Mouse (Mus musculus) heart, embryonic 16.5 days (tissue): ENCODE results near the gene Fam131a. TPM values are rescaled to one million over a fixed set of nuclear protein-coding genes. Genes with fewer than 3 reads are reported as not detected.

Experiments
- ATAC-seq: fragments of 200-750 bp; cut with Nextera tagmentation; replicated peaks from 2 replicates; pipeline ENCODE4 v1.8.0; 2017; ENCODE audit warnings: moderate number of reproducible peaks; ENCODE audit not compliant: insufficient read depth, low FRiP score; ENCODE audit errors: extremely low read depth
- H3K27ac ChIP-seq: fragments of 300-500 bp; sonication (generic); 2 replicates; pipeline ENCODE4 v1.5.1; 2014; ENCODE audit warnings: mild to moderate bottlenecking, low read length, control low read depth, moderate library complexity
- H3K27me3 ChIP-seq: fragments of 300-500 bp; sonication (generic); 2 replicates; pipeline ENCODE4 v1.6.1; 2014; ENCODE audit warnings: low read length, mixed read lengths; ENCODE audit not compliant: control insufficient read depth, insufficient read depth
- H3K36me3 ChIP-seq: fragments of 300-500 bp; sonication (generic); 2 replicates; pipeline ENCODE4 v1.6.1; 2014; ENCODE audit not compliant: control insufficient read depth, insufficient read depth
- H3K4me1 ChIP-seq: fragments of 300-500 bp; sonication (generic); 2 replicates; pipeline ENCODE4 v1.6.1; 2014; ENCODE audit warnings: low read length, mixed read lengths; ENCODE audit not compliant: control insufficient read depth, insufficient read depth
- H3K4me2 ChIP-seq: fragments of 300-500 bp; sonication (generic); 2 replicates; pipeline ENCODE4 v1.6.1; 2014; ENCODE audit warnings: low read depth, mild to moderate bottlenecking, control low read depth, low read length
- H3K4me3 ChIP-seq: fragments of 300-500 bp; sonication (generic); 2 replicates; pipeline ENCODE4 v1.5.1; 2014; ENCODE audit warnings: mild to moderate bottlenecking, control low read depth, low read length
- H3K9ac ChIP-seq: fragments of 300-500 bp; sonication (generic); 2 replicates; pipeline ENCODE4 v1.6.1; 2014; ENCODE audit warnings: low read length, control low read depth
- H3K9me3 ChIP-seq: fragments of 300-500 bp; sonication (generic); replicated peaks from 2 replicates; pipeline ENCODE4 v1.6.1; 2016; ENCODE audit warnings: low read length; ENCODE audit not compliant: control insufficient read depth
- WGBS: fragments of 180-500 bp; shearing (Covaris S2); extraction: QIAGEN DNeasy Blood & Tissue Kit; methylation state at CpG from one replicate; pipeline ENCODE4 v1.1.7; 2014; 5-methylcytosine and 5-hydroxymethylcytosine counted together
- polyA plus RNA-seq: library from polyadenylated mRNA; unstranded; fragments of >200 nt; fragmentation: Nextera tagmentation; extraction: Ambion mirVana; gene quantifications from 2 replicates; pipeline ENCODE4 v1.2.1, GENCODE M21; 2015

The Fam131a gene
- polyA plus RNA-seq, 1 experiment from 2014 or later: 7.5 TPM

DNA sequence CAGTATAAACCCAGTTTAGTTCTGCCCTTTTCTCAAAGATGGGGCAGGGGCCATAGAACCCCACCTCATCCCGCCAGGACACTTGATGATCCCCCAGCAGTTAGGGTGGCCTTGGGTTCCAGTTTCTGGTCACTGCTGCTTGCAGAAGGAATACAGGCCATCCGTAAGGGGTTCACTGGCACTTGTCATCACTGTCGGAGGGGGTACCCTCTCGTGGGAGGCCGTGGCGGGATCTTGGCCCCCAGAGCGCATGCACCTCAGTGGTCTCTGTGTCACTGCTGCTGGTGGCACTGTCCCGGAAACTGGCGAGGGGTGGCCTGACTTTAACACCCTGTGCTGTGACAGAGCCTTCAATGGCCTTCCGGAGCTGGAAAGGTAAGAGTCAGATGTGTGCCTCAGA is 10.0 kb downstream of the Fam131a start:
- H3K9ac ChIP-seq: no peak overlapping the region
- no peak for ATAC-seq
- WGBS: 94% methylated on average over 10 of the region's 10 CpGs
- no peaks in the 10 kb centered on the region for H3K9me3 ChIP-seq
- no peak overlapping the region for H3K27ac ChIP-seq
- H3K4me1 ChIP-seq: peaks cover 6% of the 10 kb centered on the region
- H3K36me3 ChIP-seq: no peaks in the 10 kb centered on the region; the same call in 1 of the 2 replicates
- no peaks in the 10 kb centered on the region for H3K27me3 ChIP-seq
- H3K4me3 ChIP-seq: no peak overlapping the region
- no peak overlapping the region for H3K4me2 ChIP-seq

DNA sequence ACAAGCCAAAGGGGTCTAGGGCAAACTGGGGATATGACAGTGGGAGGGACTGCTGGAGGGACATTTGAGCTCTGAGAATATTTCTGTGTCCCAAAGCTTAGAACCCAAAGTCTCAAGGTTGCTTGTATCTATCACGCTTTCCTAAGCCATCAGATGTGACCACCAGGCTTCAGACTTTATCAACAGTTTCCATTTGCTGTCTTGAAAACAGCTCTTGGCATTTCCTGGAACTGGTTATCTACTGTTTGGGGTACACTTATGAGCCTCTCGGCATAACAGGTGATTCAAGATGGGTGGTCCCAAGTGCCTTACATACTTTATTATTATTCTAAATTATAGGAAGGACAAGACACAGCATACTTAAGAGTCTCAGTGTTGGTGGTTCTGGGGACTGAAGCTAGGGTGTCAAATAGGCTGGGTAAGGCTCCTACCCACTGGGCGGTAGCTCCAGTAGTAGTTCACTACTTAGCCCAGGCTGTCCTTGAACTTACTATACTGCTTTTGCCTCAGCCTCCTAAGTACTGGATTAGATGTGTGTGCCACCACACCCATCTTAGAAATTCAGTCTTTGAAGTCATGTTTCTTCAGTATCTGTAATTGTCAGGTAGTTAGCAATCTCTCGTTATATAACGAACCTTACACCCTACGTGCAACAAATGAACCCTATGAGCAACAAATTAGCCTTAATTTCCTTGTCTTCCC is 10.8 kb downstream of the Fam131a start:
- Histone ChIP-seq H3K27ac (no peak overlapping the region), H3K4me3 (no peak overlapping the region), H3K4me2 (no peak overlapping the region), H3K36me3 (no peaks in the 10 kb centered on the region; the same call in 1 of the 2 replicates), H3K9me3 (no peaks in the 10 kb centered on the region), H3K27me3 (no peaks in the 10 kb centered on the region), H3K9ac (no peak overlapping the region), H3K4me1 (peaks cover 6% of the 10 kb centered on the region)
- 87% methylated on average over 6 of the region's 6 CpGs for WGBS
- no peak for ATAC-seq

DNA sequence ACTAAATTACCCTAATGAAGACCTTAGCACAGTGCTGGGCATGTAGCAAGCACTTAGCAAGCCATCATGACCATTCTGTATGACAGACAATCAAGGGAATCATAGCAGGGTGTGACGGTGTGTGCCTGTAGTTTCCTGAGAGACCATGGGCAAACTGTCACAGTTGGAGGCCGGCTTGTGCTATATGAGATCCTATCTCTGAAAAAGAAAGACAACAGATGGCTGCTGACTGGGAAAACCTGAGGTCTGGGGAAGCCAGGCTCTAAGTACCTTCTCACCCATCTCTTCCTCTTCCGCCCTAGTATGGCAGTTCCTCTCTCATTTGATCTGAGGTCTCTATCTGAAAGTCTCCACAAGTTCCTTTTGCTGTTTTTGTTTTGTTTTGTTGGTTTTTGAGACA is 12.7 kb downstream of the Fam131a start:
- H3K9me3 ChIP-seq: no peaks in the 10 kb centered on the region
- ATAC-seq: no peak
- no peaks in the 10 kb centered on the region; the same call in 1 of the 2 replicates for H3K36me3 ChIP-seq
- no peak overlapping the region for H3K4me3 ChIP-seq
- H3K4me1 ChIP-seq: peaks cover 6% of the 10 kb centered on the region
- H3K9ac ChIP-seq: no peak overlapping the region
- 77% methylated on average over 3 of the region's 3 CpGs for WGBS
- H3K27me3 ChIP-seq: no peaks in the 10 kb centered on the region
- H3K27ac ChIP-seq: no peak overlapping the region
- H3K4me2 ChIP-seq: no peak overlapping the region

DNA sequence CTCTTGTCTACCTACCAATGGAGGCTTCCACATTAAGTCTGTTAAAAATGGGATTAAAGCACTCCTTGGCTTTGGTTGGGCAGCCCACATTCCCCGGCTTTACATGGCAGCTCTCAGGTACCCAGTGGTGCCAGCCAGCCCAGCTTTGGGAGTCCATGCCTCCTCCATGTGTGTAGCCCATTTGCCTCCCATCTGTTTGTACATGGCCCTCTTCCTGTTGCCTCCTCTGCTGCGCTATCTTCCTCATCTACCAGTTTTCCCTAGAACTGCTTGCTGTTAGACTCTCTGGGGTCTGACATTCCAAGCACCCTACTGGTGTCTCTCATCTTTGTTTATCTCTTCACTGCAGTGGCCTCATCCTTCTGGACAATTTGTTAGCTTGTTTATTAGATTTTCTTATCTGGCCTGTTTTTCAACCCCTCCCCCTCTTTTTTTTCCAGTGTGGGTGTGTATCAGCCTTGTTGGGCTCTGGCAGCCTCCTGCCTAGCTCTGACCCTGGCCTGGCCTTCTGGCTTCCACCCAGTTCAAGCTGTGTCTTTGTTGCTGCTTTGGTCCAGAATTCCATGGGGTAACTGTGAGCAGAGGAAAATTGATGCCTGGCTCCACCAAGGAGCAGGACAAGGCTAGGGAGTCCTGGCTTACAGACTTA is 13.5 kb downstream of the Fam131a start:
- peaks cover 6% of the 10 kb centered on the region for H3K4me1 ChIP-seq
- H3K27me3 ChIP-seq: no peaks in the 10 kb centered on the region
- no peak overlapping the region for H3K4me2 ChIP-seq
- 83% methylated on average over 2 of the region's 2 CpGs for WGBS
- H3K4me3 ChIP-seq: no peak overlapping the region
- ATAC-seq: no peak
- no peak overlapping the region for H3K9ac ChIP-seq
- H3K27ac ChIP-seq: no peak overlapping the region
- peaks cover 3% of the 10 kb centered on the region for H3K36me3 ChIP-seq
- no peaks in the 10 kb centered on the region for H3K9me3 ChIP-seq

DNA sequence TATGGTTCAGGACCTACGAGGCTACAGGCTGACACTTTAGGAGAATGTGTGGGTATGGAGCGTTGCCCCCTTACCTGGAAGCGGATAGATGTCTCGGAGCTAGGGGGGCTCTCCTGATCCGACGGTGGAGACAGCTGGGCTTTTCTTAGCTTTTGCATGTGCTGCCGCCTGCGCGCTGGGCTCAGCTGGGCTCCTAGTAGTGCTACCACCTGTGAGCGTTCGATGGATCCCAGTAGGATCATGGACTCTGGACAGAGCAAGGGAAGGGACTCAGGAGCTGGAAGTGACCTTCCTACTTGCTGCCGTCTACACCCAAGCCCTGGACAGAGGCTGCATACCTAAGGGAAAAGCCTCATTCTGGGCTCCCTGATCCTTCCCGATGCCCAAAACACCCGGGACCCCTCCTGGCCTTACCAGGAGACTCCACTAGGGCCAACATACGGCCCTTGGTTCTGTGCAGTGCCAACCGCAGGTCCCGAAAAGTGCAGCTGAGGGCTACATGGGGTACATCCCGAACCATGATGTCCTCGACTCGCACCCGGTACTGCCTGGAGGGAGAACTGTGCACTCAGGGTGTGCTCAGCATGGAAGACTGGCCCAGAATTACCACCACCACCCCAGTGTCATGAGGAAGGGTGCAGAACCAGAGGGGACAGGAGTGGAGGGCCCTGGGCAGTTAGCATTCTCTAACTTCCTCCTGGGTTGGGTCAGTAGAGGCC is 15.3 kb downstream of the Fam131a start:
- WGBS: 92% methylated on average over 21 of the region's 21 CpGs
- H3K9me3 ChIP-seq: no peaks in the 10 kb centered on the region
- H3K27me3 ChIP-seq: no peaks in the 10 kb centered on the region
- no peaks in the 10 kb centered on the region for H3K4me1 ChIP-seq
- no peak for ATAC-seq
- H3K9ac ChIP-seq: no peak overlapping the region
- H3K4me2 ChIP-seq: no peak overlapping the region
- H3K27ac ChIP-seq: no peak overlapping the region
- H3K36me3 ChIP-seq: peaks cover 4% of the 10 kb centered on the region
- H3K4me3 ChIP-seq: no peak overlapping the region

DNA sequence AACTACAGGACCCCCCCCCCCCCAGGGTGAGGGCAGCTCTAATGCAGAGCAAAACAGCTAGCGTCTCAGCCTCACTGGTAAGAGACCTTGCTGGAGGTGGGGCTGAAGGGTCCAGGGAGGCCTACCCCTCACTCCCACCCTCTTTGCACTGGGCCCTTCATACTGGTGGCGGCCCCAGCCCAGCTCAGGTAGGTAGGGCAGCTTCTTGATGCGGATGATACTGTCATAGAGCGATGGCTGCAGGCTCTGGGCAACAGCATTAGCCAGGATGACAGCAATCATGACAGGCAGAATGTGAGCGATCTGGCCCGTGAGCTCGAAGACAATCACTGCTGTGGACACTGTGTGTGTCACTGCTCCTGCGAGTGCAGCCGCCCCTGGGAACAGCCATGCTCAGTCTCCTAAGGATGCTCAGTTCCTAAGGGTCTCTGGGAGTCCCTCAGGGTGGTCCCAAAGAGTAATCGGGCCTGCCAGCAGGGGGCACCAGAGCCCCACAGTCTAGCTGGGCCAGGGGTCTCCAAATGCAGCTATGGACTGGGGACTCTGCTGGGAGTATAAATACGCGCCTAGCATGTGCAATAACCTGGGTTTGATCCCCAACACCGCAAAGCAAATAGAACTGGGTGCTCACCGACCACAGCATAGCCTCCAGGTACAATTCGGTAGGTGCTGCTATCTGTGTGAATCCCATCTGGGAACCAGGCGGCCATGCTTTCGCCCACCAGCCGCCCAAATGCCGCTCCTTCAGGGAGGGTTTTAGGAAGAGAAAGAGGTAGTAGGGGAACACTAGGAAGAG is 16.1 kb downstream of the Fam131a start:
- Histone ChIP-seq H3K9me3 (no peaks in the 10 kb centered on the region), H3K27me3 (no peaks in the 10 kb centered on the region), H3K4me2 (no peak overlapping the region), H3K9ac (no peak overlapping the region), H3K36me3 (peaks cover 4% of the 10 kb centered on the region), H3K27ac (no peak overlapping the region), H3K4me1 (peaks cover 2% of the 10 kb centered on the region; the same call in 1 of the 2 replicates), H3K4me3 (no peak overlapping the region)
- WGBS: 74% methylated on average over 19 of the region's 19 CpGs
- 0 out of 2 replicates have a peak, but pooled peaks have one; percentile 11 for ATAC-seq

DNA sequence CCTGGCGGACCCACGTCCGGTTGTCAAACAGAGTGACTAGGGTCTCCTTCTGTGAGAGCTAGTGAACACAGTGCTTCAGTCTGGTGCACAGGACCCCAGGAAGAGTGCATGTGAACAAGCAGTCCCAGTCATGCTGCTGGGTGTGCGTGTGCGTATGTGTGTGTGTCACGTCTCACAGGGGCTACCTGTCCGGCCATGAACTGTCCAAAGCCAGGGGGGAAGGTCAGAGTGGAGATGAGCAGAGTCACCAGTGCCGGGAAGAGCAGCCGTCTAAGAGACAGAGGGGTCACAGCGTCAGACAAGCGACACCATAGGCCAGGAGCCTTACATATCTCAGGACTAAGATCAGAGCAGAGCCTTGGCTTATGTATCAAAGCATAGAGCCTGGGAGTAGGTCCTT is 17.3 kb downstream of the Fam131a start:
- Histone ChIP-seq H3K27me3 (no peaks in the 10 kb centered on the region), H3K4me2 (no peak overlapping the region), H3K4me3 (no peak overlapping the region), H3K4me1 (peaks cover 11% of the 10 kb centered on the region), H3K9ac (no peak overlapping the region), H3K9me3 (no peaks in the 10 kb centered on the region), H3K36me3 (peaks cover 4% of the 10 kb centered on the region; the same call in 1 of the 2 replicates), H3K27ac (no peak overlapping the region)
- ATAC-seq: no peak
- WGBS: 89% methylated on average over 11 of the region's 11 CpGs

DNA sequence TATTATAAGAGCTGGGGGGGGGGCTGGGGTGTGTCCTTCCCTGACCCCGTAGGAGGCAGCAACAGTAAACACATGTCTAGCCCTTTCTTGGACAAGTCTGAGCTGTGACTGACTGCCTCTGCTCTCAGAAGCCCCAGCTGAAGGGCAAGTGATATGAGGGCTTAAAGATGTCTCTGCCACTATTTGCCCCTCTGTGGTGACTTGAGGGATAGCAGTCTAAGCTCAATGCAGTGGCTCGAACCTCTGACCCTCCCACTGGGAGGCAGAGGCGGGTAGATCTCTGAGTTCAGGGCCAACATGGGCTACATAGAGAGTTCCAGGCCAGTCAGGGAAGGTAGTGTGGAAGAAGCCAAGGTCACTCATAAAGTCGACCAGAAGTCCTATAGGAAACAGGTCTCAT is 17.8 kb downstream of the Fam131a start:
- WGBS: 74% methylated on average over 4 of the region's 4 CpGs
- Histone ChIP-seq H3K9ac (no peak overlapping the region), H3K4me2 (no peak overlapping the region), H3K27me3 (no peaks in the 10 kb centered on the region), H3K36me3 (peaks cover 4% of the 10 kb centered on the region; the same call in 1 of the 2 replicates), H3K4me3 (no peak overlapping the region), H3K27ac (no peak overlapping the region), H3K9me3 (no peaks in the 10 kb centered on the region), H3K4me1 (peaks cover 13% of the 10 kb centered on the region)
- no peak for ATAC-seq
